Mouse (Mus musculus): Measurements from ENCODE around the gene Cdk12.

The Cdk12 gene

DNA sequence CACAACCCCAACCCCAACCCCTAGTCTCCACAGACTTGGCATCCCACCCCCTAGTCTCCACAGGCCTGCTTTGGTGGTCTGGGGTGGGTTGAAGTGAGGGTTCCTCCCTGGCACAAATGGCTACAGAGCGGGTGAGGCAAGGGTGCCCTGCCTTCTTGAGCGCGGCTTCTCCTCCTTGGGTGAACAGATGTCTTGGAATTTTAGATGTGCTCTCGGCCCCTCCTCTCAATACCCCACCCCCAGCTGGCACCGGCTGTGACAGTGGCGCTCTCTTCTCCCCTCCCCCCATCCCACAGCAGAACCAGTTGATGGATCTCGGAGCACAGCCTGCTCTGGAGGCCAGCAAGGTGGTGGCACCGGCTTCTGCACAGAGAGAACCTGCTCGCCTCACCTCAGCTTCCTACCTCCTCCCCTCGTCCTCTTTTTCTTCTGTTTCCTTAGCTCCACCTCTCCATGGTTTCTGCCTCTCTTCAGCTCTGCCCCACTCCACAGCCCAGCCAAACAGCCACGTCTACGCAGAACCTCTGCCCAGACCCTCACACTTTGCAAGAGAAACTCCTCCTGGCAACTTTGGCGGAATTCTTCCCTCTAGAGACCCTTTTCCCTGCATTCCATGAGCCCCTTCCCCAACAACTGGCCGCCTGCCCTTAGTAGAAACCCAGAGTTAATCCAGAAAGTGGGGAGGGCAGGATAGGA, 115.7 kb downstream of the Cdk12 start:
- peak; percentile 69 for DNase-seq

DNA sequence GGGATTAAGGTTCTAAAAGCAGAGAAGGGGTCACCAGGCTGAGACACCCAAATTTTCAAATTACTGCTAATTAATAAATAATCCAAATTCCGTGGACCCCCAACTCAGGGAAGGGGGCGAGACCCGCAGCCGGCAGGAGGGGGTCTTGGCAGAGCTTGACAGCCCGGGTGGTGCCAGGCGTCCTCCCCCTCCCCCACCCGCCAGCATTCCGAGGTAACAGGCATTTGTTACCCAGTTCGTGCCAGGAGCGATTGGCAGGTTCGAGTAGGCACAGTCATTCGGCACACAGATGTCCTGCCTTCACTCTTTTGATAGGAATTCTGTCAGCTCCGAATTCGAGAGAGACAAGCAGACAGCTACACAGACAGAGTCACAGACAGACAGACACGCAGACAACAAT, 116.3 kb downstream of the Cdk12 start:
- DNase-seq, result peak; percentile 76

DNA sequence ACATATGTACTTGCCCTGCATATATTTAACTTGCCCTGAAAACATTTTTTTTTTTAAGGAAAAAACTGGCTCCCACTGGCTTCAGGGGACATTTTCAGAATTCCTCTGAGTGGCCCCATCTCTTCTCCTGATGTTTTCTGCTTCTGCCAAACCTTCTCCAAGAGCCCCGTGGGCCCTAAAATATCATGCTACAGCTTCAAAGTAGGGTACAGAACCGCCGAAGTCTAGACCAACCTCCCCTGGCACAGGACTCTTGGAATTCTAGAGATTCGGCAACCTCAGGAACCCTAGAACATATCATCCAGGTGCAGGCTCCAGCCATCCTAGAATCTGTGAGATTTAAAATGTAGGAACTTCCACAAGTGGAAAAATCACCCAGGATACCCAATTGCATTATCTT, 116.7 kb downstream of the Cdk12 start:
- peak; percentile 59 for DNase-seq

DNA sequence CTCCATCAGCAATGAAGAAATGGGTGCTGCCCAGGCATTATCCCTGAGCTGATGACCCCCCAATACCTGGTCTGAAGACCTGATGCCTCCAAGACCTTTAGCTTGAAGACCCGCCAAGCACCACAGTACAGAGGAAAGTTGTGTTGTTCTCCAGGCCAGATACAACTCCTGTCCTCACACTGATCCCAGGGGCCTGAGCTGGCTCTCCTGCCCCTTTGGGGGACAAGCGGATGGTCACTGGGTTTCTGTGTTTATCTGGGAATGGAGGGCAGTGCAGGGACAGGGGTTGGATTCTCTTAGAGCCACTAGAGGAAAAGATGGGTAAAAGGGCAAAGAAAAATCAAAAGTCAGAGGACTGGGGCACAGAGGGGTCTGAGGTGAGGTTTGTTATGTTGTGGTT, 117.1 kb downstream of the Cdk12 start:
- DNase-seq, result peak; percentile 62

DNA sequence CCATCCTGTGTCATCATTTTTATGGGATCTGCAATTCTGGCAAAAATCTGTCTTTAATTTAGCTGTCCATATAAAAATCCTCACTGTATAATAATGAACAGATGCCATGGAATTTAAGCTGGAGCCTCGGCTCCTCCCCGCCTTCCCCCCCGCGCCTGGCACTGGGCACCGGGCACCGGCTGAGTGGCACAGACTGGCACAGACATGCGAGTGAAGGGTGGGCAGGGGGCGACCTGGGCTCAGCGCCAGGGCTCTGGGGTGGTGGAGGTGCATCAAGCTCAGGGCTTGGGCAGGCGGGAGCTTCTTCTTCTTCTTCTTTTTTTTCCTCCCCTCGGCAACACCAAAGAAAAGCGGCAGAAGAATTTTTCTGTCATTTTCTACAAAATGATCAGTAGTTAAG, 117.5 kb downstream of the Cdk12 start:
- peak; percentile 75 for DNase-seq

DNA sequence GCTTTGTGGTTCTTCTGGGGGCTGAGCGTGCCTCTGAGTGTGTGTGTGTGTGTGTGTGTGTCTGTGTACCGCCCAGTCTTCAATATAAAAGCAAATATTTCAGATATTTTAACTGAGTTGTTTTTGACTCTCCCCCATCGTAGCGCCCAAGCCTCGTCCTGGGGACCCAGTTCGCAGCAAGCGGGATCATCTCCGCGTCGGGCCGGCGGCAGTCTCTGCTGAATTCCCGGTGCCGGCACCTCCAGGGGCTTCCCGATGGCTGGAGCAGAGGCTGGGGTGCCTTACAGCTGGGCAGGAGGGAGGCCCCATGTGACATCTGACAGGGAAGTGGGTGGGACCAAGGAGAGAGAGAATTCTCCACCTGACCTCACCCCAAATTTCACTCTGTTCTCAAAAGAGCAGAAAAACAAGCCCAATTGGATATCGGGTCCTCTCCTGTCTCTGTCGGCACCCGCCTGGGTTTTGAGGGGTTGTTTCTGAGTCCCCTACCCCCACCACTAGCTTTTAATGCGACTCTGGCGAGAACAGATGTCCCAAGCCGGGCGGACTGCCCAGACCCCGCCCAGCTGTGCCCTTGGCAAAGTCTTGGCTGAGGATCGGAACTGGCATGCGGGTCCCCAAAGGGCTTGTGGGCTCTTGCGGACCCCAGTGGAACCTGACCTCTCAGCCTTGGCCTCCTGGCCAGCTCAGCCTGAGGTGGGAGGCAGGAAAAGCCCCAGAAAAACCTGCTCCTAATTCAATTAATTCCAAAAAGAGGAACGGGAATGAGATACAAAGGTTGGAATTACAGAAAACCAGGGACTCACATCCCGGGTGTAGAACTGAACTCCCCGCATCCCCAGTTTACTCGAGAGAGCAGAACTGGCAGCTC, 118.2 kb downstream of the Cdk12 start:
- peak; percentile 77 for DNase-seq

DNA sequence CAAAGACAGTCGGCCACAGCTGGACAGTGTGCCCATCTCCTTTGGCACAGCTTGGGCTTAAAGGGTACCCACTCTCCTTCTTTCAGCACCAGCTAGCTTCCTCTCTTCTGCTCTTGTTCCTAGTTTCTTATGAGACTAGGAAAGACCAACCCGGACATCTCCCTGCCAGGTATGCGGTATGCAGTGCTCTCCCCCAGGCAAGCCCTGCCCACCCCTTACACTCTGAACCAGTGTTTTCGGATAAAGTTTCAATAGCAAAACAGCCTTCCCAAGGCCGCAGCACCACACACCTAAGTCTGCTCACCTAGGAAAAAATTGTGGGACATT, 118.8 kb downstream of the Cdk12 start:
- DNase-seq, result peak; percentile 61

DNA sequence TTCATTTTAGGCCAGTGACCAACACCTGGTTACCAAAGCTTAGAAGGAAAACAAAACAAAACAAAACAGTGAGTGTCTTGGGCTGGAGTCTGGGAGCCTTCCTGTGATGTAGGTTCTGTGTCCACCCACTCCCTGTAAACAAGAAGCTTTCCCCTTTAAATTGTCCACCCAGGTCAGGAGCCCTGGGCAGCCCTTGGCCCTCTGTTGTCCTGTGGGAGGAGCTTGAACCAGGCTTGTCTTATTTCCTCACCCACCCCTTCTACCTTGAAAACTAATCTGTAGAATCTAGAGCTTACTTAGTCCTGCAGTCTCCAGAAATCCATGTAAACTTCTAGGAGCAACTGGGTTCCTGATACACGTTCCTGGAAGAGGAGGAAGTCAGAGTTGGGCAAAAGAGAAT, 119.3 kb downstream of the Cdk12 start:
- DNase-seq, result peak; percentile 65

DNA sequence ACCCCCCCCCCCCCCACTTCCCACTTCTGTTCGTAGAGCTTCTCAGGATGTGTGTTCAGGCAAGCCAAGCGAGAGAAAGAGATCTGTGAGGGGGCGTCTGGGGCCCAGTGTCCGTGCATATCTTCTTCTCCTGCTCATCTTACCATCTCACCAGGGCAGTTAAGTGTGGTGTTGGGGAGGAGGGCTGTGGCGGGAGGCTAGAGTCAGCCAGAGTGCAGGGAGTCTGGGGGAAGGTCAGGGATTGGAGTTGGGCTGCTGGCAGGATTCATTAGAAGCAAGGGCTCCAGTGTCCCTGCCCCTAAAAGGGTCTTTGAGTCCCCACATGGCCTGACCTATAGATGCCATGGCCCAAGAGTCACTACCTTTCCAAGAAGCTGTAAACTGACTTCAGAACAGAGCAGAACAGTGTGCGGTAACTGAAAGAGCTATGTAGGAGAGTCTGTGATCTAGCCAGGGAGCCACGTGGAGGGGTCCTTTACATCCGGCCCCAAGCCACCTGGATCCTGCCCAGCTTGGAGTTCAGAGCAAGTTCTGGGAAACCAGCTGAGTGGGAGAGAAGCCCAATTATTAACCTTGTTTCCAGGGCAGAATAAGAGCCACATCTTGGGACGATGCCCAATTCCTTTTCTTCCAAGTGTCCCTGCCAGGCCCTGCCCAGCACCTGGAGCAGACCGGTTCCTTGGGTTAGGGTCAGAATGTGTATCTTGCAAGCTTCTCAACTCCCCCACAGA, 120.4 kb downstream of the Cdk12 start:
- DNase-seq, result peak; percentile 73

DNA sequence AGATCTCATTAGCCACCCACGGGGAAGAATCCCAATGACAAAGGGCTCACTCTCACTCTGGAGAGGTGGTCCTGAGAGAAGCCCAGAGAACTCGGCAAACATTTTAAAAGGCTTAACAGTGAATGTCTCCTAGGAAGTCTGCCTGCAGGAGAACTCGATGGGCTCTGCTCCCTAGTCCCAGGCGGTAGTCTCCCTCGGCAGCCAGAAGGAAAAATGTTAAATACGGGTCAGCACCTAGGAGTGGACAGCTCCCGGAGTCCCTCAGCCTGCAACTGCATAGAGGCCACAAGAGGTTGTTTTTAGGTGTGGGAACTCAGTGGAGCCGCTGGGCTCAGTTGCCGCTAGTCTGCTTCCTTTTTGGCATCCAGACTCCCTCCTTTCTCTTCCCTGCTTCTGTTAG, 121.1 kb downstream of the Cdk12 start:
- no peak for DNase-seq

DNA sequence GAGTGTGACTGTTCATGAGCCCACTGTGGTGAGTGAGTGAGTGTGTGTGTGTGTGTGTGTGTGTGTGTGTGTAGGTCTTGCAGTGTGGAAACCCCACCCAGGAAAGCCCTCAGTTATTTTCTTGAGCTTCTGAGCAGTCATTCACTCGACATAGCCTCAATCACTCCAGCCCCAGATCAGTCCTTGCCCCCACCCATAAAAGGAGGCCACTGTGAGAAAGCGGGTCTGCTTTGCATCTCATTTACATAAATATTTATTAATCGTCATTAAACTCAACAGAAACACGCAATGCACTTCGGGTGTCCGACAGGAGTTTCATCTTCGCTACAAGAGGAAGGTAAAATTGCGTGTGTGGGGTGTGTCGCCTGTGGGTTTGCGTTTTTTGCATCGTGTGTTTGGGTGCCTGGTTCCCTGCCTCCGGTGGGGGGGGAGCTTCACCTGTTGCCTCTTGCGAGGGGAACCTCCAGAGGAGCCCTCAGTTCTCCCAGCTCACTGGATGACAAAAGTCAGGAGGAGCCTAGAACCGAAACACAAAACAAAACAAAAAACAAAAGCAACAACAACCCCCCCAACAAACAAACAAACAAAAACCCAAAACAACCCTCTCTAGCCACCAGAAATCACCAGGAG, 122.4 kb downstream of the Cdk12 start:
- DNase-seq, result peak; percentile 44

DNA sequence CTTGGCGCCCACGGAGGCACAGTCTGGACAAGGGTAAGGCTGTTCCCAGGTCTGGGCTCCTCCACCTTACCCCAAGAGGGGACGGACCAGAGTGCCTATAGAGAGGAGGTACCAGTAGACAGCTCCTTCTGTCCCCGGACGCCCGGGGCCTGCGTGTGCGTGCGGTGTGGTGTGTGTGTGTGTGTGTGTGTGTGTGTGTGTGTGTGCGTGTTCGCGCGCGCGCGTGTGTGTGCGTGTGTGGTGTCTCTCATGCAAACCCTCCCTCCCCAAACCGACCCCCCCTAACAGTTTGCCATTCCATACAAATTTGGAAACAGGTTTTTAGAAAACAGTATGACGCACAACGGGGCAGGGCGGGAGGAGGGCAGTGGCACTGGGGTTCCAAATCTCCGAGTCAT, 123.0 kb downstream of the Cdk12 start:
- peak; percentile 68 for DNase-seq

DNA sequence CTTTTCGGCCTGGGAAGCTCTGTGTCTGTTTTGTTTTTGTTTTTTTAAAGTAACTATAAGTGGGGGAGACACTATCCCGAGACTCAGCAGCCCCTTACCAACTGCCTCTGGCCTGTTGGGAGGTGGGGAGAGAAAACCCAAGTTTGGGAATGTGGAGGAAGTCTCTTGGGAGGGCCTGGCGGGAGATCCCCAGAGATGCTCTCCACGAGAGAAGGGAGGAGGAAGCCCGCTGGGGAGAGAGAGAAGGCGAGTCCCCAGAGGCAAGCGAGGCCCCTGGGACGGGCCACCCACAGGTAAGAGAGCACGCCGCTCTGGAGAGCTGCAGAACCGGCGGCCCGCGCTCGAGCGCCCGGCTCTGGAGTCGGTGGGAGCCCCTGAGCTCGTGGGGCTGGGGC, 123.9 kb downstream of the Cdk12 start:
- DNase-seq, result peak; percentile 50

DNA sequence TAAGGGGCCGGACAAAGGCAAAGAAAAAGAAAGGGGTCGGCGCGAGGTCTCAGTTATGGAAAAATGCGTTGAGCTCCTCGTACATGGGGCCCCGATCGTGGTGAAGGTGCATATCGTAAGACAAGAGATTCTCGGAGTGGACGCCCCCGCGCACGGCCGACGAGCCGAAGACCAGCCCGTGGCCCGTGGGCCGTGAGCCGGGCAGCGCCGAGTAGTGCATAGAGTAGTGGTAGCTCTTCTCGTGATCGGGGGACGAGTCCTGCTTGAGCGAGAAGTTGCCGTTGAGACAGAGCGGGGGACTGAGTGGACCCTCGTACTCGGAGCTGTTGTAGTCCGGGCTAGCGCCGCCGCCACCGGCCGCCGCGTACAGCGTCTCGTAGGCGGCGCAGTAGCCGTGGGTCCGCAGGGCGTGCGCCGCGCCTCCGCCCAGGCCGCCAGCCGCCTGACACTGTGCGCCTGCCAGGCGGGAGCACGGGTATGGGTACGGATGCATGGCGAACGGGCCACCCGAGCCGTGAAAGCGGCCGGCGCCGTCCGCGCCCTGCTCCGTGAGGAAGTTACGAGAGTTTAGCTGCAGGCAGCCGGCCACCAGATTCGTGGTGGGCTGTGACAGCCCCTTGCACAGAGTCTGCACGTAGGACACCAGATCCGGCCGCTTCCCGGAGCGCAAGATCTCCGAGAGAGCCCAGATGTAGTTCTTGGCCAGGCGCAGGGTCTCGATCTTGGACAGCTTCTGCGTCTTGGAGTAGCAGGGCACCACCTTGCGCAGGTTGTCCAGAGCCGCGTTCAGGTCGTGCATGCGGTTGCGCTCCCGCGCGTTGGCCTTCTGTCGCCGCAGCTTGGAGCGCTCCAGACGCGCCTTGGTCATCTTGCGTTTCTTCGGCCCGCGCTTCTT, 124.5 kb downstream of the Cdk12 start:
- DNase-seq, result peak; percentile 67

DNA sequence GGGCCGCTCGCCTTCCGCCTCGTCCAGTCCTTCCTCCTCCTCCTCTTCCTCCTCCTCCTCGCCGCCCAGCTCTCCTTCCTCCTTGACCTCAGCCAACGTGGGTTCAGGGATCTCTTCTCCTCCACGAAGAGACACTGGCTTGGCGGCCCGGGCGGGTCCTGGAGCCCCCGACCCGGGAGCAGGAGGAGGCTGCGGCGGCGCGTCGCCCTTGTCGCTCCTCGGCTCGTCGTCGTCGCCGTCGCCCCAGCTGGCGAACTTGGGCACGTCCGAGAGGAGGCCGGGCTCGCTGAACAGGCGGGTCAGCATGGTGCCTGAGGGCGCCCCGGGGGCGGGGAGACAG, 125.1 kb downstream of the Cdk12 start:
- peak; percentile 73 for DNase-seq

Data from cerebellum, adult 9-10 months (tissue).